16 mouse cellular contexts compared by ENCODE assay signal in the genomic region with DNA sequence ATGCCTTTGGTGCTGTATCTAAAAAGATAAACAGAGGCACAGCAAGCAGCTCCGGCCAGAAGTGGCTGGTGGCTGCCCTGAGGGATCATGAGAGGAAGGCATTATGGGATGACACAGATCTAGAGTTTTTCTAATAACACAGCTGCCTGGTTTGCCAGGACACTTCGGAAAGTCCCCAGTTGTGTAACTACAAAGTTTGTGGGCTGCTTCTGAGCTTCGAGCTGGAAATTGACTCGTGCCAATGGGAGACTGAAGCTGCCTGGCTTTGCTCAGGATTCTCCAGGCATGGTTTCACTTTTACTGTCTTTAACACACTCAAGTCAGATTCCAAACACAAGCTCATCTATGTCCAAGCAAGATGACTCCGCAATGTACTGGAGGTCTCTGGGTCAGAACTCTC.
DNase-seq lines count a peak whose midpoint lies in the region; ATAC-seq and TF ChIP-seq lines count a peak whose summit lies in the region.
"Had no signal": no experiment of that assay in that cellular context is flagged by ENCODE, and none has a peak within 500 bp of the region (broad histone marks: within the 10 kb centered on the region; RNA-seq: fewer than 3 reads in every experiment).

No protein-coding gene starts in this region.

- CTCF ChIA-PET in Patski (lab: Charles Lee), result interaction anchor here (1.0 to 4.1 kb wide), 9 partner anchors 12 to 82 kb away, joined by 3 to 44 read pairs (median 5); partner anchors contain the start of gene Dact2

- peak; percentile 18 for DNase-seq in gastrocnemius, postnatal 25 days
- no peak for DNase-seq in gastrocnemius, postnatal 4 days (ENCODE audit: low spot score in 2 of 2)
- peak; percentile 63 for DNase-seq in 3T3-L1 (ENCODE audit: low read depth, low spot score)
- peak; percentile 13 for DNase-seq in Patski (ENCODE audit: low read depth, low spot score)
- peak; percentile 31 for DNase-seq in skeletal muscle tissue, adult 2 months (ENCODE audit: low read depth, low spot score)
- no peak for DNase-seq in adrenal gland, postnatal 36 days
- DNase-seq: adrenal gland, postnatal 14 days; cerebellum, adult 18-20 months; cerebellum, adult 9-11 months; cerebellum, postnatal 36 days; forebrain, postnatal 0 days; heart, postnatal 4 days; kidney, adult 11 months had no signal

- POLR2A ChIA-PET in Patski (lab: Charles Lee), result interaction anchor here (0.9 kb wide), 1 partner anchor 11 kb away, joined by 3 read pairs; no protein-coding TSS in a partner anchor

- ATAC-seq in Patski, result peak; percentile 7
- ATAC-seq: forebrain, embryonic 13.5 days; forebrain, postnatal 0 days; hindbrain, postnatal 0 days had no signal

- in situ Hi-C loops in Patski (cut with MboI; ENCODE audit: low pct_unique_long_range_greater_than_20kb), result loop anchor here (5.0 kb wide), 1 partner anchor 68 kb away; no protein-coding TSS in a partner anchor

- TF ChIP-seq CTCF in Patski (IDR thresholded peaks at IDR 0.05), result no peak

- no peaks in the 10 kb centered on the region for H3K27me3 ChIP-seq in Patski
- H3K27me3 ChIP-seq: forebrain, embryonic 13.5 days; hindbrain, embryonic 12.5 days had no signal

Comparison
In these comparisons a context has a peak if more than half of its experiments do, and no peak if none do; other contexts are left out.
1. DNase-seq: peak in gastrocnemius, postnatal 25 days (single experiment), 3T3-L1 (single experiment), Patski (single experiment) and skeletal muscle tissue, adult 2 months (single experiment); none in gastrocnemius, postnatal 4 days (0 of 2) and adrenal gland, postnatal 36 days (0 of 2).